Mouse (Mus musculus) lung, postnatal 0 days (tissue): ENCODE measurements around the gene Nr6a1.

ENCODE experiments used
- CTCF ChIP-seq: IDR thresholded peaks from 2 replicates; pipeline ENCODE4 v1.5.1; 2016; ENCODE audit warnings: antibody characterized with exemption, mild to moderate bottlenecking
- EP300 ChIP-seq: IDR thresholded peaks from 2 replicates; pipeline ENCODE4 v1.6.1; 2016; ENCODE audit warnings: antibody characterized with exemption, mild to moderate bottlenecking, control low read depth

DNA sequence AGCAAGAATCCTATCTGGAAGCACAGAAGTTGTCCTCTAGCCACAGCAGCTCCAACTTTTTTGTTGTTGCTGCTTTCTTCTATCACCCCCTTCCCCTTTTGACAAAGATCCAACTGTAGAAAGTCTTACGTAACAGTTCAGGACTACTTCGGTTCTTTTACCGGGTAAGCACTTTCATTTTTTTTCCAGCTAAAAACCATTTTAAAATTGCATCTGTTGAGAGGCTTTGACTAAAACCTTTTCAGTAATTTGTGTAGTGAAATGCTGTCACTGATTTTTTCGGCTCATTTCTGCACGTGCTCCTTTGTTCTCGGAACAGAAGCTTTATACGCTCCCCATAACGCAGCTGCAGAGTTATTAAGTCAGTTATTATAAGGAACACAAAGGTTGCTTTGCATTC is 104.1 kb downstream of the Nr6a1 start:
- TF ChIP-seq EP300 (no peak), CTCF (no peak)
